Mouse (Mus musculus) heart, adult 9 months (tissue): ENCODE data around the gene Lim2.

Source experiments
- DNase-seq, 2 experiments: peaks; one replicate each; pipeline ENCODE4 v3.0.0; 2022; ENCODE audit warnings: low spot score in 2 of 2

Lim2 gene

DNA sequence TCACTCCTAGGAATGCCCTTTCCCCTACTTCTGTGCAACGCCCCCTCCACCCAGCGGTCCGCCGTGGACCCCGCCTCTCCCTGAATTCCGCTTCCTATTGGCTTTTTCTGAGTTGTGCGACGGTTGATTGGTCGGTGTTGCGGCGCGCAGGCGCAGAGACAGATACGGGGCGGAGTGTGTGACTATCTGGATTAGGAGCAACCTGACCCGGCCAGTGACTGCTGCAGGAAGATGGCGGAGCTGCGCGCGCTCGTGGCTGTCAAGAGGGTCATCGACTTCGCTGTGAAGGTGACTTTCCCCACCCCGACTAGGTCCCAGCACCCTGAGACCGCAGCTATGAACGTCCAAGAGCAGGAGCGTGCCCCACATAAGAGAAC lies 16.4 kb downstream of the Lim2 start, which contains the start of the genes Etfb and Gm45233:
Gene Etfb (plus strand): TSS at position 167 of the 377 bp plus-strand sequence.
Gene Gm45233 (plus strand): TSS at position 212 of the 377 bp plus-strand sequence.
- DNase-seq, result peak; percentile 97 to 99

GRCm38 (mm10) chr7:43447801-43448200 lies 20.3 kb downstream of the Lim2 start:
- no peak for DNase-seq

- no peak for DNase-seq
Observed at GRCm38 (mm10) chr7:43448246-43448645, 20.8 kb downstream of the Lim2 start.

- DNase-seq, result no peak
Observed at GRCm38 (mm10) chr7:43449811-43450210, 22.3 kb downstream of the Lim2 start.

DNA sequence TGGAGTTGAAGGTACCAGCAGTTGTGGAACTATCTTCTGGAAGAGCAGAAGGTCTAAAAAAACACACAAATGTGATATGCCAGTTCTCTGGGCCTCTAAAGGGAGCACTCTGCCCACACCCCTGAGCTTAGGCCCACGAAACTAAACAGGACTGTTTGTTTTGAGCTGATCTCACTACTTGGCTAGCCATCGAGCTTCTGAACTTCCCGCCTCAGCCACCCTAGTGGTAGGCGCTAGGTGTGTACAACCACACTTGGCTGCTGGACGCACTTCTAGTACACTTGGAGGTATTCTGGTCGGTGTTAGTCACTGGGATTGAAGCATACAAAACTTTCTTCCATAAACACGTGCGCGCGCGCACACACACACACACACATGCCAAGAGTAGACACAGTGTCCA lies 24.3 kb downstream of the Lim2 start:
- no peak for DNase-seq

DNA sequence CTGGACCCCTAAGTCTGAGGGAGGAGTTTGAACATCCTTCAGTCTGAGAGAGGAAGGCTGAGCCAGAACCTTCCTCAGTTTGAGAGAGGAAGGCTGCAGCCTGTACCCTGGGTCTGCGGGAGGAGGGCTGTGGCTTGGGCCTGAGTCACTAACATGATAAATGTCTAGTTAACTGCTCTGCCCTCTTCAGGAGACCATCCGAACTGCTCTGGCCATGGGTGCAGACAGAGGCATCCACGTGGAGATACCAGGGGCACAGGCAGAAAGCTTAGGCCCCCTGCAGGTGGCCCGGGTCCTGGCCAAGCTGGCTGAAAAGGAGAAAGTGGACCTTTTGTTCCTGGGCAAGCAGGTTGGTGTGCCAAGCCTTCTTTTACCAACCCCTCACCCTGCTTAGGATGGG lies 25.1 kb downstream of the Lim2 start:
- no peak for DNase-seq

- no peak for DNase-seq
Observed at GRCm38 (mm10) chr7:43453599-43454355, 26.3 kb downstream of the Lim2 start.

DNA sequence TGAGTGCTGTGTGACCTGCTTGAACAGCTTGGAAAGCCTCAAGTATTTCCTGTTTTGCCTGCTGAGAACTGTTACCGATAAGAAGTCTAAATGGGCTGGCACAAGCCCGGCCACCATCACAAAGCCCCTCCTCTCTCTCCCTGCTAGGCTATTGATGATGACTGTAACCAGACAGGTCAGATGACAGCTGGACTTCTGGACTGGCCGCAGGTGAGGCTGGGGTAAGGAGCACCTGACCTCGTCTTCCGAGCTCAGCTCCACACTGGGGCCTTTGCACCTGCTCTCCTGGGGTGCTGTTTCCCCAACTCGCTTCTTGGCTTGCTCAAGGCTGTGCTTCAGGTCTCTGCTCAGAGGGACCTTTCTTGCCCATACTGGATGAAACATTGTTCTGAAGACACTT lies 26.9 kb downstream of the Lim2 start:
- no peak for DNase-seq

DNA sequence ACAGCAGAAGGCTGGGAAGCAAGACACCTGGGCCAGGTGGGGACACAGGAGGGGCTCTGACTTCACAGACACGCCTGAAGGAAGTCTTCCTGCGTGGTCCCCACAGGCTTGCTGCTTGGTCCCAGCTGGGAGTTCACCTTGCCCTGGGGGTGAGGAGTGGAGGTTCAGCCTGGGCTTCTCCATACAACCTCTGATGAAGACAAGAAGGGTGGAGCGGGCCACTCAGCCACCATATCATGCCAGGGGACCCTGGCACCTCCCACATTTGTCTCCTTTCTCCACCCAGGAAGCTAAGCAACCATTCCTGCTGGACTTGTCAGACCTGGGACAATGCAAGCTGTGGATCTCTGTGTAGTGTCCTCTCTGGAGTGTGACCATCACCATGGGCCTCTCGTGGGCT lies 35.4 kb downstream of the Lim2 start, which contains the start of gene Vsig10l:
Gene Vsig10l (plus strand): TSS at position 301 of the 400 bp plus-strand sequence.
- no peak for DNase-seq

- no peak for DNase-seq
Observed at GRCm38 (mm10) chr7:43463976-43464375, 36.5 kb downstream of the Lim2 start.

DNA sequence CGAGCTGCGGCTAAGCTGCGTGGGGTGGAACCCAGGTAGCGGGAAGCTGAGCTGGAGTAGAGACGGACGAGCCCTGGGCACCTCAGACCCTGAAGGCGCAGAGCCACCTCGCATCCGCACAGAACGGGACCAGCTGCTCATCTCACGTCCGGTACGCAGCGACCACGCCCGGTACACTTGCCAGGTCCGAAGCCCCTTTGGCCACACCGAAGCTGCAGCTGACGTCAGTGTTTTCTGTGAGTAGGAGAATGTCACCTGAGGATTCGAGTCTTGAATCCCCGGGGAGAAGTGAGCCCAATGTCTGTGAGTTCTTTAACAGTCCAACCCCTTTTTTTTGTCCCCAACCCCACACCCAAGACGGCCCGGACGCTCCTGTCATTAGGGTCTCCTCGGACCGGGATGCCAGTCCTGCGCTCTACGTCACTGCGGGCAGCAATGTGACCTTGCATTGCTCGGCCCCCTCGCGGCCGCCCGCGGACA lies 37.4 kb downstream of the Lim2 start:
- no peak for DNase-seq

GRCm38 (mm10) chr7:43465344-43466098 lies 38.1 kb downstream of the Lim2 start:
- peak; percentile 90 to 92 for DNase-seq

- peak; percentile 71 for DNase-seq
Observed at GRCm38 (mm10) chr7:43466099-43466694, 38.7 kb downstream of the Lim2 start.

DNA sequence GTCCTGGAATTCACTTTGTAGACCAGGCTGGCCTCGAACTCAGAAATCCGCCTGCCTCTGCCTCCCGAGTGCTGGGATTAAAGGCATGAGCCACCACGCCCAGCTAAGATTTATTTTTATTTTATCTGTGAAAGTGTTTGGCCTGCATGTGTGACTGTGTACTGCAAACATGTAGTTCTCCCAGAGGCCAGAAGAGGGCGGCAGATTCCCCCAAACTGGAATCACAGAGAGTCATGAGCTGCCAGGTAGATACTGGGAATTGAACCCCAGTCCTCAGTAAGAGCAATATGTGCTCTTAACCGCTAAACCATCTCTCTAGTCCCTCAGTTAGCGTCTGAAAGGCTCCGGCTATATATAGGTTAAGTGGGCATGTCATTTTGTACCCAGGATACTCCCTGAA lies 42.9 kb downstream of the Lim2 start:
- DNase-seq, result no peak

DNA sequence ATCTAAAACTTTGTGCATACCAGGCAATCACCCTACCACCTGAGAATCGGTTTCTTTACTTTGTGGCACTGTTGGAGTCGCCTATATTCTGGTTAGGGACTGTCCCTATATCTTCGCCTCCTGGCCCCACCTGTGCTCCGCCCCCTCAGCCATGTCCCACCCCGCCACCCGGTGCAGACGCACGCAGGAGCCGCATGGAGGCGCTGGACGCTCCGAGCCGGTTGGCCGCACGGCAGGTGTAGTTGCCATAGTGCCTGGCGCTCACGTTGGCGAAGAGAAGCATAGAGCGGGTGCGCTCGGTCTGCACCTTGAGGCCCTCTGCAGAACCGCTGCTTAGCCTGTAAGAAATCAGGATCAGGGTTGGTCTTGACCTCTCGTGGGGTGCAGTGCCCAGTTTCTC lies 48.2 kb downstream of the Lim2 start:
- DNase-seq, result no peak

DNA sequence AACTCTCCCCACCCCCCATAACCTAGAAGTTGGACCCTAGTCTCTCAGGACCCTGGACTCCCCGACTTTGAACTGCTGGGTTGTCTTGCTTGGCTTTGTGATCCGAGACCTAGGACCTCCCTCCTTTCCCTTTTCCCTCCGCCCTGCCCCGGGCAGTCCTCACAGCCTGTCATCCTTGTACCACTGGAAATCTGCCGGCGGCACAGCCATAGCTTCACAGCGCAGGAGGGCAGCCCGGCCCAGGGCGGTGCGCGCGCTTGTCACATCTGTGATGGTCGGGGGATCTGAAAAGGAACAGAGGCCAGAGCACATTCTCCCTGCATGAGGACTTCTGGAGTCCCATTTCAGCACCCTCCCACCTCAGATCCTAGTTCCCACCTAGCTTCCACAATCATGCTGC lies 48.9 kb downstream of the Lim2 start:
- DNase-seq, result no peak

GRCm38 (mm10) chr7:43481191-43481590 lies 53.7 kb downstream of the Lim2 start:
- DNase-seq, result no peak

GRCm38 (mm10) chr7:43482090-43482716 lies 54.7 kb downstream of the Lim2 start:
- no peak for DNase-seq

GRCm38 (mm10) chr7:43483236-43483635 lies 55.8 kb downstream of the Lim2 start:
- DNase-seq, result no peak
